Mouse (Mus musculus) heart, embryonic 14.5 days (tissue): ENCODE results near the gene Ifitm7. TPM values are rescaled to one million over a fixed set of nuclear protein-coding genes. Genes with fewer than 3 reads are reported as not detected.

ENCODE experiments used
- ATAC-seq: fragments of 200-750 bp; cut with Nextera tagmentation; 2 replicates; pipeline ENCODE4 v1.8.0; 2017; ENCODE audit warnings: low read depth, moderate TSS enrichment; ENCODE audit not compliant: insufficient number of reproducible peaks, insufficient read depth, low FRiP score
- H3K27ac ChIP-seq, 2 experiments: fragments of 200-500 bp in 1 of 2; fragments of 300-500 bp in 1 of 2; sonication (generic) in 1 of 2; replicated peaks in 1 of 2; 2 replicates each; pipeline ENCODE4 v1.5.1; 2012 to 2014; ENCODE audit warnings: low read depth in 2 of 2, low read length in 2 of 2, control low read depth in 1 of 2, mild to moderate bottlenecking in 1 of 2, mixed read lengths in 1 of 2; ENCODE audit not compliant: control insufficient read depth in 1 of 2, insufficient read depth in 1 of 2
- H3K27me3 ChIP-seq: fragments of 300-500 bp; sonication (generic); 2 replicates; pipeline ENCODE4 v1.6.1; 2014; ENCODE audit warnings: mild to moderate bottlenecking, low read length, control low read depth; ENCODE audit not compliant: control insufficient read depth, insufficient read depth
- H3K36me3 ChIP-seq: fragments of 300-500 bp; sonication (generic); 2 replicates; pipeline ENCODE4 v1.6.1; 2014; ENCODE audit warnings: mild to moderate bottlenecking, control low read depth, low read length, mixed read lengths; ENCODE audit not compliant: control insufficient read depth, insufficient read depth
- H3K4me1 ChIP-seq, 2 experiments: fragments of 200-500 bp in 1 of 2; fragments of 300-500 bp in 1 of 2; sonication (generic) in 1 of 2; 2 replicates each; pipeline ENCODE4 v1.6.1; 2012 to 2014; ENCODE audit warnings: low read length in 2 of 2, control low read depth in 1 of 2, mixed read lengths in 1 of 2; ENCODE audit not compliant: control insufficient read depth in 2 of 2, insufficient read depth in 2 of 2
- H3K4me2 ChIP-seq: fragments of 300-500 bp; sonication (generic); 2 replicates; pipeline ENCODE4 v1.6.1; 2014; ENCODE audit warnings: mild to moderate bottlenecking, low read length
- H3K4me3 ChIP-seq, 2 experiments: fragments of 200-500 bp in 1 of 2; fragments of 300-500 bp in 1 of 2; sonication (generic) in 1 of 2; 2 replicates each; pipeline ENCODE4 v1.5.1; 2012 to 2014; ENCODE audit warnings: low read length in 2 of 2, mild to moderate bottlenecking in 2 of 2, control low read depth in 1 of 2, low read depth in 1 of 2, moderate library complexity in 1 of 2; ENCODE audit not compliant: control insufficient read depth in 1 of 2, insufficient read depth in 1 of 2
- H3K9ac ChIP-seq: fragments of 300-500 bp; sonication (generic); 2 replicates; pipeline ENCODE4 v1.6.1; 2014; ENCODE audit warnings: mild to moderate bottlenecking, low read length
- H3K9me3 ChIP-seq: fragments of 300-500 bp; sonication (generic); 2 replicates; pipeline ENCODE4 v1.6.1; 2016; ENCODE audit warnings: low read length, control low read depth; ENCODE audit not compliant: control insufficient read depth
- WGBS: fragments of 180-500 bp; shearing (Covaris S2); extraction: QIAGEN DNeasy Blood & Tissue Kit; methylation state at CpG from one replicate; pipeline ENCODE4 v1.1.7; 2014; 5-methylcytosine and 5-hydroxymethylcytosine counted together
- polyA plus RNA-seq: library from polyadenylated mRNA; unstranded; fragments of >200 nt; fragmentation: Nextera tagmentation; extraction: Ambion mirVana; gene quantifications from 2 replicates; pipeline ENCODE4 v1.2.1, GENCODE M21; 2014

Gene Ifitm7
- polyA plus RNA-seq, 1 experiment from 2014 or later = not detected

DNA sequence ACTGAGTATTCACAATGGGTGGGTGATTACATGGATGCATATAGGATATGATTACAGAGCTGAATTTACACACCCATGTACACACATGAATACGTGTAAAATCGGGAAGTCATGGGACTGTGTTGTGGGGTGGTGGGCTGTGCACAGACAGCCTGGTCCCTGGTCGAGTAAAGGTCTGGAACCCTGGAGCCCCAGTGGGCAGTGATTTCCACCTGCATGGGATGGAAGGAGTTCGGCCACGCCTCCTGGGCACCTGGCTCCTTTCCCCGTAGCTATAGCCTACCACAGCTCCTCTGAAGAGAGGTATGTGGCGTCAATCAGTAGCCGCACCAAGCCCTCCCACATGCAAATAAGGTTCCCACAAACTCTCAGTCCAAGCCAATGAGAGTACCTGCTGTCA is 30.6 kb upstream of the Ifitm7 start:
- H3K36me3 ChIP-seq = no peaks in the 10 kb centered on the region
- H3K4me2 ChIP-seq = no peak overlapping the region
- no peak overlapping the region for H3K27ac ChIP-seq
- H3K9me3 ChIP-seq = no peaks in the 10 kb centered on the region
- H3K9ac ChIP-seq = no peak overlapping the region
- no peaks in the 10 kb centered on the region for H3K27me3 ChIP-seq
- H3K4me1 ChIP-seq = no peaks in the 10 kb centered on the region
- ATAC-seq = no peak
- 77% methylated on average over 8 of the region's 8 CpGs for WGBS
- no peak overlapping the region for H3K4me3 ChIP-seq

DNA sequence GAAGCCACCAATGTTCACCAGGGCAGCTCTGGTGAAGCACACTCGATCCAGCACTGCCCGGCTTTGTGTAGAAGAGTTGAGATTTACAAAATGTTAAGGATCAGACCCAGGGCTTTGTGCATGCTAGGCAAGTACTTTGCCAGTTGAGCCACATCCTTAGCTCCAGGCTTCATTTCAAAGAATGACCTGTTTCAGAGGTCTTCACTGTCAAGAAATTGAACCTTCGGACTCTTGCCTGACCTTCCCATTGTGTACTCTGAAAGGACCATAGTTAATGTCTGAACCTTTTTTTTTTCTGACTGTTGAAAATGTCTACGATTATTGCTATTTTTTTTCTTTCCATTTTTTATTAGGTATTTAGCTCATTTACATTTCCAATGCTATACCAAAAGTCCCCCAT is 23.3 kb upstream of the Ifitm7 start:
- 81% methylated on average over 4 of the region's 4 CpGs for WGBS
- Histone ChIP-seq H3K9me3 (no peaks in the 10 kb centered on the region), H3K4me2 (no peak overlapping the region), H3K9ac (no peak overlapping the region), H3K27me3 (no peaks in the 10 kb centered on the region), H3K4me1 (no peaks in the 10 kb centered on the region), H3K4me3 (no peak overlapping the region), H3K36me3 (no peaks in the 10 kb centered on the region), H3K27ac (no peak overlapping the region)
- ATAC-seq = no peak

DNA sequence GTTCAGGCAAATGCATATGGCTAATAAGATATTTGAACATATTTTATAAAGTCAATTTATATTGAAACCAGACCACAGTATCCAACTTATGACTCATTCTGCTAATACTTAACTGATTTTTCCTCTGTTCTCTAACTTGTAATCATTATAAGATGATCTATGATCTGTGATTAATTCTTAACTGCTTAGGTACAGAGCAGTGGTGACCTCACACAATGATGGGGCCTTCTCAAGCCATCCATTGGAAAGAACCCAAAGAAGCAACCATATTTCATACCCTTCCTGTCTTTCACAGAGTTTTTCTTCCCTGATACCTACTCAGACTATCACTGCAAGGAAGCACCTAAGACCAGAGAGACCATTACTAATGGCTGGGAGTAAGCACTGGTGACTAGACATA is 22.0 kb upstream of the Ifitm7 start:
- ATAC-seq = no peak
- Histone ChIP-seq H3K4me2 (no peak overlapping the region), H3K27me3 (no peaks in the 10 kb centered on the region)

DNA sequence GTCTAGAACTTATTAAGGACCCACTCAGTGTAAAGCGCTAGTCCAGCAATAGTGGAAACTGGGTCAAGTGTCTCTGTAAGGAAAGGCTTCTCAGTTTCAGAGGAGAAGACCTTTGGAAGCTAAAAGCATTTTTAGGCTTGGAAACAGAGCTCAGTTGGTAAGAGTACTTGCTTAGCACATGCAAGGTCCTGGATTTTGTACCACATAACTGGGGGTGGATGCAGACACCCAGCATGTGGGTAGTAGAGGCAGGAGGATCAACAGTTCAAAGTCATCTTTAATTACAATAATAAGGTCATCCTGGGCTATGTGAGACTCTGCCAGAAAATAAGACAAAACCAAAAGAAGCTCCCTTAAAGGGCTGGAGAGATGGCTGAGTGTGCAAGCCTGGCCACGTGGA is 21.4 kb upstream of the Ifitm7 start:
- H3K4me2 ChIP-seq = no peak overlapping the region
- no peaks in the 10 kb centered on the region for H3K27me3 ChIP-seq
- peaks cover 0 to 2% of the 10 kb centered on the region in 2 experiments; a peak in 1 of 4 replicates for H3K4me1 ChIP-seq
- H3K36me3 ChIP-seq = no peaks in the 10 kb centered on the region
- H3K4me3 ChIP-seq = no peak overlapping the region
- 75% methylated on average over 2 of the region's 2 CpGs for WGBS
- ATAC-seq = no peak
- no peaks in the 10 kb centered on the region for H3K9me3 ChIP-seq
- no peak overlapping the region for H3K27ac ChIP-seq
- no peak overlapping the region for H3K9ac ChIP-seq

More for the DNA sequence above, 22.0 kb upstream of the Ifitm7 start:
- peaks cover 0 to under 1% of the 10 kb centered on the region in 2 experiments; a peak in 1 of 4 replicates for H3K4me1 ChIP-seq
- H3K9me3 ChIP-seq = no peaks in the 10 kb centered on the region
- no peaks in the 10 kb centered on the region for H3K36me3 ChIP-seq
- no peak overlapping the region for H3K9ac ChIP-seq
- no peak overlapping the region for H3K27ac ChIP-seq
- no peak overlapping the region for H3K4me3 ChIP-seq

DNA sequence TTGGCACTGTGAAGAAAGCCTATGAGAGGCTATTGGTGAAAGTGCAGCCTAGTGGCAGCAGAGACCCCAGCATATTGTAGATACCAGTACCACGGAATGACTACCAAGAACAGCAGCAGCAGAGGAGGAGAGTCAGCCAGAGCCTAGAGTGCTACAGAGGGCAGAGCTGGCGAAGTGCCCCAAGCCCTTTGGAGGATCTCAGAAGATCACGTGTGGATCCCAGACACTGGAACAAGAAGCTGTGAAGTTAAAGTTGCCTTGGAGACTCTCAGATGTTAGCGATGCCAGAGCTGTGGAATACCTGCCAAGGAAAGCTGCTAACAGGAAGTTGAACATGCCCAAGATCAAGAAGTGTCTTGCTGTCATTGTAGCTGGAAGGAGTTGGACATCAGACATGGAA is 18.6 kb upstream of the Ifitm7 start:
- peaks cover 4% of the 10 kb centered on the region; the same call in 1 of the 2 replicates for H3K27me3 ChIP-seq
- H3K4me3 ChIP-seq = no peak overlapping the region
- H3K4me2 ChIP-seq = no peak overlapping the region
- no peaks in the 10 kb centered on the region for H3K9me3 ChIP-seq
- no peak overlapping the region for H3K9ac ChIP-seq
- WGBS = 69% methylated on average over 4 of the region's 4 CpGs
- ATAC-seq = no peak
- peaks cover 2% of the 10 kb centered on the region in 2 experiments; a peak in 1 of 4 replicates for H3K4me1 ChIP-seq
- no peak overlapping the region for H3K27ac ChIP-seq
- H3K36me3 ChIP-seq = no peaks in the 10 kb centered on the region

DNA sequence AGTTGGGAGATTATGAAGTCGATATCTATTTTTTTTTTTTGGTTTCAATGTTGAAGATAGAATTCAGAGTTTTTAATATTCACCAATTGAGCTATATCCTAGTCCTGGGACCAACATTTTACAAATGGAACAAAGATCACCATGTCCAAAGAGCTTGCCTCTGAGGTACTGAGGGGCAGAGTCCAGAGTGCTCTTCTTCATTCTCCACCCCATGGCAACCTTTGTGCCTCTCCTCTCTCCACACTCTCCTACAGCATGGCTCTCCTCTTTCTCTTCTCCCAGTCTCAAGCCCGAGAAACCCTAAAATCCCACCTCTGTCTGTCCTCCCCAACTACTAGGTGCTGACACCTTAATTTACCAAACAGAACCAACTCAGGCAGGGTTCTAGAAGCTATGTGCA is 18.0 kb upstream of the Ifitm7 start:
- H3K27ac ChIP-seq = no peak overlapping the region
- peaks cover 4% of the 10 kb centered on the region; the same call in 1 of the 2 replicates for H3K27me3 ChIP-seq
- H3K4me2 ChIP-seq = no peak overlapping the region
- WGBS = 75% methylated on average over 2 of the region's 2 CpGs
- H3K36me3 ChIP-seq = no peaks in the 10 kb centered on the region
- peaks cover 2% of the 10 kb centered on the region in 2 experiments; a peak in 1 of 4 replicates for H3K4me1 ChIP-seq
- no peak for ATAC-seq
- H3K9me3 ChIP-seq = no peaks in the 10 kb centered on the region
- no peak overlapping the region for H3K9ac ChIP-seq
- H3K4me3 ChIP-seq = no peak overlapping the region

DNA sequence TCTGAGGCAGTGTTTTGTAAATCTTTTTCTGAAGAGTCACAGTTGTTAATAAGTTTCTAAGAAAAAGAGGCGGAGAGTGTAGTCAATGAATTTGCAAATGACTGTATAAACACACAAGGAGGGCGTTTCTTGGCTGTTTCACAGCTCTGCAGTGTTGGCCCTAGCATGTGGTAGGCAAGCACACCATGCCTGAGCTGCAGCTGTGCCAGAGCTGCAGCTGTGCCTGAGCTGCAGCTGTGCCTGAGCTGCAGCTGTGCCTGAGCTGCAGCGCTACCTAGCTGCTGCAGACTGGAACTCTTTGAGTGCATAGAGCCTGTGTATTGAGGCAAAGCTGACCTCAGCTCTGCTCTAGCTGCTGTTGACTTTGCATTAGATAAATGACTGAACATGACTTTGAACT is 17.5 kb upstream of the Ifitm7 start:
- Histone ChIP-seq H3K27me3 (peaks cover 4% of the 10 kb centered on the region; the same call in 1 of the 2 replicates), H3K27ac (no peak overlapping the region), H3K36me3 (no peaks in the 10 kb centered on the region), H3K4me1 (peaks cover 2% of the 10 kb centered on the region in 2 experiments; a peak in 1 of 4 replicates), H3K9ac (no peak overlapping the region), H3K4me2 (no peak overlapping the region), H3K4me3 (no peak overlapping the region), H3K9me3 (no peaks in the 10 kb centered on the region)
- no peak for ATAC-seq
- WGBS = 36% methylated on average over 3 of the region's 3 CpGs

DNA sequence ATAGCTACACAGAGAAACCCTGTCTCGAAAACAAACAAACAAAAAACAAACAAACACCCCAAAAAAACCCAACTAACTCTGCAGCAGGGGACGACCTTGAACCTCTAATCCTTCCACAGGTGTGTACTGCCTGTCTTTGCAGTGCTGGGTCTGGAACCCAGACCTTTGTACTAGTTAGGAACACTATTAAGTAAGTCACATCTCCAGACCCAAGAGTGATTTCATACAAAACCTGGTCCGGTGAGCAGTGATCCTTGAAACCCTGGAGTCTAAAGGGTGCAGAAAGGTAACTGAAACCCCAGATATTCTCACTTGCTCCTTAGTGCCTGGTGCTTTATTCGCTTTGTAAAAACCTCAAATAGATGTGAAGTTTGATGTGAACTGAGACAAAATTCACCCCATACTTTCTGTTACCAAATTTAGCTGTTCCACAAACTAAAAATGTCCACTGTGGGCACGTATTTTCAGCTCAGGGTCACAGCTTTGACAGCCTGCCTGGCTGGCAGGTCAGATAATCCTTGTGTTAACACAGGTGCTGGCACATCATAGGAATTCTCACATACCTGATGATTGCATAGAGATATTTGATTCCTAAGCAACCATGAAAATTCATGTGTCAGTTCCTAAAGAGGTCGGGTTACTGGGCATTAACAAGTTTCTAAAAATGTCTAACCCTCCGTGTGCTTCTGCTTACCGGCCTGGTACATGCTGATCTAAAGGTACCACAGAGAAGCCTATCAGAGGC is 16.9 kb upstream of the Ifitm7 start:
- Histone ChIP-seq H3K9ac (no peak overlapping the region), H3K4me2 (no peak overlapping the region), H3K4me1 (peaks cover 2% of the 10 kb centered on the region in 2 experiments; a peak in 1 of 4 replicates), H3K27me3 (peaks cover 4% of the 10 kb centered on the region; the same call in 1 of the 2 replicates), H3K36me3 (no peaks in the 10 kb centered on the region), H3K27ac (no peak overlapping the region), H3K9me3 (no peaks in the 10 kb centered on the region), H3K4me3 (no peak overlapping the region)
- WGBS = 45% methylated on average over 8 of the region's 8 CpGs
- ATAC-seq = no peak
